Mouse (Mus musculus) embryonic facial prominence, embryonic 13.5 days (tissue): ENCODE measurements around the gene Dennd1a. TPM values are rescaled to one million over a fixed set of nuclear protein-coding genes. Genes with fewer than 3 reads are reported as not detected.

Experiments
- ATAC-seq: fragments of 200-750 bp; cut with Nextera tagmentation; 2 replicates; pipeline ENCODE4 v1.8.0; 2017; ENCODE audit warnings: low read depth; ENCODE audit not compliant: insufficient number of reproducible peaks, insufficient read depth, low FRiP score, low TSS enrichment
- H3K27ac ChIP-seq: fragments of 300-500 bp; sonication (generic); 2 replicates; pipeline ENCODE4 v1.5.1; 2015; ENCODE audit warnings: moderate library complexity, mild to moderate bottlenecking, inconsistent platforms
- H3K27me3 ChIP-seq: fragments of 300-500 bp; sonication (generic); 2 replicates; pipeline ENCODE4 v1.6.1; 2015; ENCODE audit warnings: mild to moderate bottlenecking, inconsistent platforms
- H3K36me3 ChIP-seq: fragments of 300-500 bp; sonication (generic); 2 replicates; pipeline ENCODE4 v1.6.1; 2015; ENCODE audit warnings: mild to moderate bottlenecking, inconsistent platforms
- H3K4me1 ChIP-seq: fragments of 300-500 bp; sonication (generic); 2 replicates; pipeline ENCODE4 v1.6.1; 2015; ENCODE audit warnings: inconsistent platforms
- H3K4me2 ChIP-seq: fragments of 300-500 bp; sonication (generic); 2 replicates; pipeline ENCODE4 v1.6.1; 2015; ENCODE audit warnings: moderate library complexity, mild to moderate bottlenecking, inconsistent platforms
- H3K4me3 ChIP-seq: fragments of 300-500 bp; sonication (generic); 2 replicates; pipeline ENCODE4 v1.5.1; 2015; ENCODE audit warnings: mild to moderate bottlenecking, inconsistent platforms
- H3K9ac ChIP-seq: fragments of 300-500 bp; sonication (generic); 2 replicates; pipeline ENCODE4 v1.6.1; 2015; ENCODE audit warnings: mild to moderate bottlenecking, inconsistent platforms
- H3K9me3 ChIP-seq: fragments of 300-500 bp; sonication (generic); 2 replicates; pipeline ENCODE4 v1.6.1; 2016; ENCODE audit warnings: inconsistent platforms
- WGBS: fragments of 180-500 bp; shearing (Covaris S2); methylation state at CpG from one replicate; pipeline ENCODE4 v1.1.7; 2015; ENCODE audit warnings: mixed read lengths; 5-methylcytosine and 5-hydroxymethylcytosine counted together
- polyA plus RNA-seq: library from polyadenylated mRNA; unstranded; fragments of >200 nt; fragmentation: Nextera tagmentation; extraction: Ambion mirVana; gene quantifications from 2 replicates; pipeline ENCODE4 v1.2.1, GENCODE M21; 2015

Dennd1a gene
- polyA plus RNA-seq, 1 experiment from 2014 or later = 15.5 TPM

- Histone ChIP-seq H3K4me3 (no peak overlapping the region), H3K4me1 (peaks cover 21% of the 10 kb centered on the region), H3K36me3 (no peaks in the 10 kb centered on the region), H3K4me2 (no peak overlapping the region), H3K9me3 (no peaks in the 10 kb centered on the region), H3K9ac (no peak overlapping the region), H3K27me3 (no peaks in the 10 kb centered on the region), H3K27ac (no peak overlapping the region)
- 64% methylated on average over 4 of the region's 4 CpGs for WGBS
- ATAC-seq = no peak
These were observed 187.9 kb downstream of the Dennd1a start for GRCm38 (mm10) chr2:38099120-38099773.

GRCm38 (mm10) chr2:38097469-38097868, 189.7 kb downstream of the Dennd1a start:
- Histone ChIP-seq H3K27me3 (no peaks in the 10 kb centered on the region), H3K9me3 (no peaks in the 10 kb centered on the region), H3K9ac (no peak overlapping the region), H3K27ac (no peak overlapping the region), H3K4me3 (no peak overlapping the region), H3K4me2 (no peak overlapping the region), H3K4me1 (peaks cover 21% of the 10 kb centered on the region), H3K36me3 (no peaks in the 10 kb centered on the region)
- WGBS = 62% methylated on average over 3 of the region's 3 CpGs
- no peak for ATAC-seq

- Histone ChIP-seq H3K9ac (no peak overlapping the region), H3K4me2 (no peak overlapping the region), H3K4me3 (no peak overlapping the region), H3K27ac (no peak overlapping the region), H3K27me3 (no peaks in the 10 kb centered on the region), H3K4me1 (peaks cover 21% of the 10 kb centered on the region), H3K36me3 (no peaks in the 10 kb centered on the region), H3K9me3 (no peaks in the 10 kb centered on the region)
- ATAC-seq = no peak
These were observed 190.9 kb downstream of the Dennd1a start for GRCm38 (mm10) chr2:38096328-38096727.

- no peaks in the 10 kb centered on the region for H3K36me3 ChIP-seq
- no peaks in the 10 kb centered on the region for H3K9me3 ChIP-seq
- WGBS = 60% methylated on average over 2 of the region's 2 CpGs
- no peaks in the 10 kb centered on the region for H3K27me3 ChIP-seq
- no peak for ATAC-seq
- no peak overlapping the region for H3K27ac ChIP-seq
- peaks cover 14% of the 10 kb centered on the region for H3K4me1 ChIP-seq
- no peak overlapping the region for H3K4me2 ChIP-seq
- no peak overlapping the region for H3K4me3 ChIP-seq
- H3K9ac ChIP-seq = no peak overlapping the region
These were observed 192.6 kb downstream of the Dennd1a start for GRCm38 (mm10) chr2:38094380-38095163.

- Histone ChIP-seq H3K9ac (no peak overlapping the region), H3K4me1 (peaks cover 9% of the 10 kb centered on the region), H3K9me3 (no peaks in the 10 kb centered on the region), H3K36me3 (no peaks in the 10 kb centered on the region), H3K4me3 (no peak overlapping the region), H3K27me3 (no peaks in the 10 kb centered on the region), H3K4me2 (no peak overlapping the region), H3K27ac (no peak overlapping the region)
- ATAC-seq = no peak
These were observed 193.2 kb downstream of the Dennd1a start for GRCm38 (mm10) chr2:38093968-38094367.

GRCm38 (mm10) chr2:38093242-38093641, 193.9 kb downstream of the Dennd1a start:
- no peaks in the 10 kb centered on the region for H3K36me3 ChIP-seq
- H3K27me3 ChIP-seq = no peaks in the 10 kb centered on the region
- ATAC-seq = no peak
- no peak overlapping the region for H3K9ac ChIP-seq
- H3K9me3 ChIP-seq = no peaks in the 10 kb centered on the region
- H3K4me3 ChIP-seq = no peak overlapping the region
- H3K4me1 ChIP-seq = peaks cover 7% of the 10 kb centered on the region
- H3K27ac ChIP-seq = no peak overlapping the region
- no peak overlapping the region for H3K4me2 ChIP-seq
- WGBS = 79% methylated on average over 3 of the region's 3 CpGs

GRCm38 (mm10) chr2:38088346-38088745, 198.8 kb downstream of the Dennd1a start:
- H3K36me3 ChIP-seq = no peaks in the 10 kb centered on the region
- no peak overlapping the region for H3K4me2 ChIP-seq
- no peaks in the 10 kb centered on the region for H3K9me3 ChIP-seq
- 83% methylated on average over 1 of the region's 1 CpGs for WGBS
- ATAC-seq = no peak
- H3K27me3 ChIP-seq = no peaks in the 10 kb centered on the region
- no peak overlapping the region for H3K27ac ChIP-seq
- H3K4me3 ChIP-seq = no peak overlapping the region
- no peaks in the 10 kb centered on the region for H3K4me1 ChIP-seq
- no peak overlapping the region for H3K9ac ChIP-seq

GRCm38 (mm10) chr2:38085058-38085457, 202.1 kb downstream of the Dennd1a start:
- WGBS = 87% methylated on average over 2 of the region's 2 CpGs
- ATAC-seq = no peak

GRCm38 (mm10) chr2:38083251-38083650, 203.9 kb downstream of the Dennd1a start:
- Histone ChIP-seq H3K36me3 (no peaks in the 10 kb centered on the region), H3K4me1 (no peaks in the 10 kb centered on the region), H3K4me3 (no peak overlapping the region), H3K9me3 (no peaks in the 10 kb centered on the region), H3K27ac (no peak overlapping the region), H3K27me3 (no peaks in the 10 kb centered on the region), H3K9ac (no peak overlapping the region), H3K4me2 (no peak overlapping the region)
- ATAC-seq = no peak
- 81% methylated on average over 3 of the region's 3 CpGs for WGBS

More at GRCm38 (mm10) chr2:38085058-38085457, 202.1 kb downstream of the Dennd1a start:
- Histone ChIP-seq H3K36me3 (no peaks in the 10 kb centered on the region), H3K4me1 (no peaks in the 10 kb centered on the region), H3K4me2 (no peak overlapping the region), H3K4me3 (no peak overlapping the region), H3K9me3 (no peaks in the 10 kb centered on the region), H3K27me3 (no peaks in the 10 kb centered on the region), H3K9ac (no peak overlapping the region), H3K27ac (no peak overlapping the region)

GRCm38 (mm10) chr2:38074495-38074894, 212.7 kb downstream of the Dennd1a start:
- no peak overlapping the region for H3K4me3 ChIP-seq
- no peaks in the 10 kb centered on the region for H3K9me3 ChIP-seq
- H3K4me2 ChIP-seq = 0 out of 2 replicates have a peak overlapping the region, but pooled peaks have one; percentile 14
- peaks cover 8% of the 10 kb centered on the region for H3K4me1 ChIP-seq
- 8% methylated on average over 2 of the region's 2 CpGs for WGBS
- H3K27me3 ChIP-seq = no peaks in the 10 kb centered on the region
- no peaks in the 10 kb centered on the region for H3K36me3 ChIP-seq
- no peak overlapping the region for H3K9ac ChIP-seq
- ATAC-seq = no peak
- no peak overlapping the region for H3K27ac ChIP-seq

GRCm38 (mm10) chr2:38072061-38072460, 215.1 kb downstream of the Dennd1a start:
- no peak for ATAC-seq
- H3K9ac ChIP-seq = no peak overlapping the region

GRCm38 (mm10) chr2:38068171-38068572, 219.0 kb downstream of the Dennd1a start:
- 18% methylated on average over 2 of the region's 2 CpGs for WGBS
- H3K9me3 ChIP-seq = no peaks in the 10 kb centered on the region
- no peak for ATAC-seq
- no peaks in the 10 kb centered on the region for H3K27me3 ChIP-seq
- no peak overlapping the region for H3K4me3 ChIP-seq
- no peaks in the 10 kb centered on the region for H3K36me3 ChIP-seq
- no peak overlapping the region for H3K9ac ChIP-seq
- H3K4me2 ChIP-seq = no peak overlapping the region
- H3K4me1 ChIP-seq = peaks cover 8% of the 10 kb centered on the region; the same call in 1 of the 2 replicates
- no peak overlapping the region for H3K27ac ChIP-seq

More at GRCm38 (mm10) chr2:38072061-38072460, 215.1 kb downstream of the Dennd1a start:
- H3K27me3 ChIP-seq = no peaks in the 10 kb centered on the region
- no peak overlapping the region for H3K27ac ChIP-seq
- peaks cover 16% of the 10 kb centered on the region for H3K4me1 ChIP-seq
- H3K9me3 ChIP-seq = no peaks in the 10 kb centered on the region
- no peak overlapping the region for H3K4me2 ChIP-seq
- no peaks in the 10 kb centered on the region for H3K36me3 ChIP-seq
- no peak overlapping the region for H3K4me3 ChIP-seq
